Mouse (Mus musculus) forebrain, embryonic 10.5 days (tissue): ENCODE data around the gene Tyms. TPM values are rescaled to one million over a fixed set of nuclear protein-coding genes. Genes with fewer than 3 reads are reported as not detected.

Experiments
- DNase-seq: peaks from one replicate; pipeline ENCODE4 v3.0.0-alpha.2; 2017; ENCODE audit warnings: low spot score; ENCODE audit errors: extremely low spot score
- H3K27ac ChIP-seq: fragments of 300-500 bp; sonication (generic); 2 replicates; pipeline ENCODE4 v1.5.1; 2016; ENCODE audit warnings: mild to moderate bottlenecking
- H3K27me3 ChIP-seq: fragments of 300-500 bp; sonication (generic); 2 replicates; pipeline ENCODE4 v1.6.1; 2016; ENCODE audit warnings: mild to moderate bottlenecking; ENCODE audit not compliant: poor library complexity, severe bottlenecking
- H3K36me3 ChIP-seq: fragments of 300-500 bp; sonication (generic); replicated peaks from 2 replicates; pipeline ENCODE4 v1.6.1; 2016; ENCODE audit warnings: mild to moderate bottlenecking, moderate library complexity
- H3K4me1 ChIP-seq: fragments of 300-500 bp; sonication (generic); 2 replicates; pipeline ENCODE4 v1.6.1; 2016
- H3K4me3 ChIP-seq: fragments of 300-500 bp; sonication (generic); 2 replicates; pipeline ENCODE4 v1.5.1; 2016; ENCODE audit warnings: mild to moderate bottlenecking, moderate library complexity
- H3K9me3 ChIP-seq: fragments of 300-500 bp; sonication (generic); 2 replicates; pipeline ENCODE4 v1.6.1; 2016; ENCODE audit warnings: mild to moderate bottlenecking, moderate library complexity
- WGBS: fragments of 180-500 bp; shearing (Covaris S2); methylation state at CpG from one replicate; pipeline ENCODE4 v1.1.7; 2016; 5-methylcytosine and 5-hydroxymethylcytosine counted together
- polyA plus RNA-seq: library from polyadenylated mRNA; unstranded; fragments of >200 nt; fragmentation: Nextera tagmentation; extraction: Ambion mirVana; gene quantifications from 2 replicates; pipeline ENCODE4 v1.2.1, GENCODE M21; 2016

The Tyms gene
- polyA plus RNA-seq, 1 experiment from 2014 or later: 391 TPM

GRCm38 (mm10) chr5:30109899-30110298, 36.5 kb upstream of the Tyms start:
- Histone ChIP-seq H3K27me3 (peaks cover 100% of the 10 kb centered on the region), H3K27ac (peak overlapping the region; percentile 76), H3K4me3 (peak overlapping the region; percentile 37; the same call in 1 of the 2 replicates), H3K36me3 (no peaks in the 10 kb centered on the region; the same call in 1 of the 2 replicates), H3K4me1 (peaks cover 87% of the 10 kb centered on the region), H3K9me3 (no peaks in the 10 kb centered on the region)
- no peak for DNase-seq
- WGBS: 25% methylated on average over 2 of the region's 2 CpGs

GRCm38 (mm10) chr5:30108233-30108632, 34.8 kb upstream of the Tyms start:
- Histone ChIP-seq H3K36me3 (no peaks in the 10 kb centered on the region; the same call in 1 of the 2 replicates), H3K4me3 (no peak overlapping the region), H3K27me3 (peaks cover 100% of the 10 kb centered on the region), H3K27ac (peak overlapping the region; percentile 85), H3K9me3 (no peaks in the 10 kb centered on the region), H3K4me1 (peaks cover 74% of the 10 kb centered on the region)
- WGBS: 61% methylated on average over 6 of the region's 6 CpGs
- no peak for DNase-seq

- H3K9me3 ChIP-seq: no peaks in the 10 kb centered on the region
- DNase-seq: no peak
- peaks cover 72% of the 10 kb centered on the region for H3K4me1 ChIP-seq
- peaks cover 100% of the 10 kb centered on the region for H3K27me3 ChIP-seq
- WGBS: 7% methylated on average over 5 of the region's 5 CpGs
- peak overlapping the region; percentile 85 for H3K27ac ChIP-seq
- H3K4me3 ChIP-seq: peak overlapping the region; percentile 67
- H3K36me3 ChIP-seq: no peaks in the 10 kb centered on the region
These were observed 34.2 kb upstream of the Tyms start for GRCm38 (mm10) chr5:30107611-30108041.

- peak overlapping the region; percentile 67 for H3K4me3 ChIP-seq
- peak overlapping the region; percentile 85 for H3K27ac ChIP-seq
- no peaks in the 10 kb centered on the region for H3K9me3 ChIP-seq
- 3% methylated on average over 7 of the region's 7 CpGs for WGBS
- H3K36me3 ChIP-seq: no peaks in the 10 kb centered on the region
- H3K4me1 ChIP-seq: peaks cover 72% of the 10 kb centered on the region
- peak; percentile 59 for DNase-seq
- peaks cover 97% of the 10 kb centered on the region for H3K27me3 ChIP-seq
These were observed 33.8 kb upstream of the Tyms start for GRCm38 (mm10) chr5:30107186-30107585.

GRCm38 (mm10) chr5:30106756-30107155, 33.3 kb upstream of the Tyms start:
- H3K9me3 ChIP-seq: no peaks in the 10 kb centered on the region
- no peak for DNase-seq
- H3K36me3 ChIP-seq: no peaks in the 10 kb centered on the region
- H3K27ac ChIP-seq: peak overlapping the region; percentile 85
- peaks cover 71% of the 10 kb centered on the region for H3K4me1 ChIP-seq
- WGBS: 4% methylated on average over 2 of the region's 2 CpGs
- peak overlapping the region; percentile 67 for H3K4me3 ChIP-seq
- H3K27me3 ChIP-seq: peaks cover 93% of the 10 kb centered on the region

- under 1% methylated on average over 29 of the region's 29 CpGs for WGBS
- Histone ChIP-seq H3K9me3 (no peaks in the 10 kb centered on the region), H3K4me1 (peaks cover 61% of the 10 kb centered on the region), H3K4me3 (peak within 1 kb of the TSS; percentile 67), H3K27ac (peak within 1 kb of the TSS; percentile 85), H3K36me3 (no peaks in the 10 kb centered on the region), H3K27me3 (peaks cover 83% of the 10 kb centered on the region)
- DNase-seq: peak; percentile 43
These were observed 32.4 kb upstream of the Tyms start, which contains the start of gene 3110082J24Rik for GRCm38 (mm10) chr5:30105668-30106300. Gene 3110082J24Rik, minus strand, starts transcription at chr5:30106086.

GRCm38 (mm10) chr5:30104841-30105667, 31.6 kb upstream of the Tyms start, which contains the start of gene Garem2:
Gene Garem2, plus strand, starts transcription at chr5:30105161.
- Histone ChIP-seq H3K27me3 (peaks cover 76% of the 10 kb centered on the region), H3K27ac (peak within 1 kb of the TSS; percentile 85), H3K4me1 (peaks cover 54% of the 10 kb centered on the region), H3K36me3 (no peaks in the 10 kb centered on the region), H3K4me3 (peak within 1 kb of the TSS; percentile 67), H3K9me3 (no peaks in the 10 kb centered on the region)
- under 1% methylated on average over 65 of the region's 65 CpGs for WGBS
- peak; percentile 58 for DNase-seq

GRCm38 (mm10) chr5:30104339-30104738, 30.9 kb upstream of the Tyms start:
- no peaks in the 10 kb centered on the region for H3K9me3 ChIP-seq
- H3K4me1 ChIP-seq: peaks cover 46% of the 10 kb centered on the region
- no peak overlapping the region for H3K27ac ChIP-seq
- peak; percentile 71 for DNase-seq
- no peaks in the 10 kb centered on the region for H3K36me3 ChIP-seq
- peak overlapping the region; percentile 67 for H3K4me3 ChIP-seq
- WGBS: 1% methylated on average over 12 of the region's 12 CpGs
- peaks cover 69% of the 10 kb centered on the region for H3K27me3 ChIP-seq

- 87% methylated on average over 3 of the region's 3 CpGs for WGBS
- DNase-seq: no peak
- Histone ChIP-seq H3K4me3 (no peak overlapping the region), H3K27me3 (peaks cover 59% of the 10 kb centered on the region), H3K4me1 (peaks cover 38% of the 10 kb centered on the region), H3K27ac (no peak overlapping the region), H3K9me3 (no peaks in the 10 kb centered on the region), H3K36me3 (no peaks in the 10 kb centered on the region)
These were observed 29.9 kb upstream of the Tyms start for GRCm38 (mm10) chr5:30103340-30103739.

GRCm38 (mm10) chr5:30098260-30098659, 24.8 kb upstream of the Tyms start:
- no peaks in the 10 kb centered on the region for H3K9me3 ChIP-seq
- no peak overlapping the region for H3K4me3 ChIP-seq
- 86% methylated on average over 1 of the region's 1 CpGs for WGBS
- H3K36me3 ChIP-seq: no peaks in the 10 kb centered on the region
- peaks cover 8% of the 10 kb centered on the region for H3K27me3 ChIP-seq
- no peak for DNase-seq
- H3K4me1 ChIP-seq: no peaks in the 10 kb centered on the region
- H3K27ac ChIP-seq: no peak overlapping the region

GRCm38 (mm10) chr5:30095731-30096130, 22.3 kb upstream of the Tyms start:
- H3K9me3 ChIP-seq: no peaks in the 10 kb centered on the region
- H3K27ac ChIP-seq: no peak overlapping the region
- no peaks in the 10 kb centered on the region for H3K27me3 ChIP-seq
- WGBS: 70% methylated on average over 6 of the region's 6 CpGs
- no peak for DNase-seq
- H3K4me1 ChIP-seq: no peaks in the 10 kb centered on the region
- H3K36me3 ChIP-seq: no peaks in the 10 kb centered on the region
- H3K4me3 ChIP-seq: no peak overlapping the region

- H3K9me3 ChIP-seq: no peaks in the 10 kb centered on the region
- H3K4me3 ChIP-seq: no peak overlapping the region
- 65% methylated on average over 2 of the region's 2 CpGs for WGBS
- no peaks in the 10 kb centered on the region for H3K36me3 ChIP-seq
- no peak for DNase-seq
- no peak overlapping the region for H3K27ac ChIP-seq
- H3K27me3 ChIP-seq: no peaks in the 10 kb centered on the region
- H3K4me1 ChIP-seq: no peaks in the 10 kb centered on the region
These were observed 21.0 kb upstream of the Tyms start for GRCm38 (mm10) chr5:30094399-30094798.

GRCm38 (mm10) chr5:30092701-30093100, 19.3 kb upstream of the Tyms start:
- Histone ChIP-seq H3K36me3 (no peaks in the 10 kb centered on the region), H3K27me3 (no peaks in the 10 kb centered on the region), H3K27ac (no peak overlapping the region), H3K4me3 (no peak overlapping the region), H3K4me1 (no peaks in the 10 kb centered on the region), H3K9me3 (no peaks in the 10 kb centered on the region)
- 65% methylated on average over 13 of the region's 13 CpGs for WGBS
- no peak for DNase-seq
